Mouse (Mus musculus) macrophage (primary cell): ENCODE measurements around the gene Stk35. TPM values are rescaled to one million over a fixed set of nuclear protein-coding genes. Genes with fewer than 3 reads are reported as not detected.

Experiments
- H3K27ac ChIP-seq: fragments of 350-480 bp; formaldehyde crosslinking; 2 replicates; pipeline ENCODE4 v1.9.0; 2021
- H3K36me3 ChIP-seq: fragments of 350-480 bp; formaldehyde crosslinking; 2 replicates; pipeline ENCODE4 v1.9.0; 2021; ENCODE audit errors: inconsistent target
- H3K4me3 ChIP-seq: fragments of 350-480 bp; formaldehyde crosslinking; 2 replicates; pipeline ENCODE4 v1.9.0; 2021; ENCODE audit errors: inconsistent target
- H3K79me2 ChIP-seq: fragments of 350-480 bp; formaldehyde crosslinking; 2 replicates; pipeline ENCODE4 v1.9.0; 2021; ENCODE audit errors: inconsistent target
- WGBS: methylation state at CpG from one replicate; pipeline ENCODE4 v1.1.7; 2026; ENCODE audit warnings: inconsistent platforms; ENCODE audit not compliant: missing documents; 5-methylcytosine and 5-hydroxymethylcytosine counted together
- polyA plus RNA-seq: library from polyadenylated mRNA; stranded (reverse); fragments of 250-400 nt; gene quantifications from 3 replicates; pipeline ENCODE4 v1.2.4, GENCODE M21; 2018; ENCODE audit warnings: inconsistent platforms

The Stk35 gene
- polyA plus RNA-seq, 1 experiment from 2014 or later = 7.1 TPM

DNA sequence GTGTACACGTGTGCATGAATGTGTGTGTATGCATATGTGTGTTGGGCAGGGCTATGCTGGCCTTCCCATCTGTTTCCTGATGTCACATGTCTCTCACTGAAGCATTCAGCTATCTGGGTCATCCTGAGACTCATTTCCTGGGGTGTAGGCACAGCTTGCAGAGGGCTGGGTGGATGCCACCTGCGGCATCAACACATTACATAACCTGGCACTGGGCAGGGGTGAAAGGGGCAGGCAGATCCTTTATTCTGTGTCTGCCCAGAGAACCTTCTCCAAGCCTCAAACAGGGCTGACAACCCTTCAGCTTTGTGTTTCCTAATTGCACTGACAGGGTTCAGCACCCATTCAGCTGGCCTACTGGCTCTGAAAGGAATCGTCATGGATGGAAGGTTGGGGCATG lies 64.6 kb downstream of the Stk35 start:
- Histone ChIP-seq H3K27ac (no peak overlapping the region), H3K79me2 (no peaks in the 10 kb centered on the region), H3K36me3 (no peaks in the 10 kb centered on the region), H3K4me3 (no peak overlapping the region)
- 47% methylated on average over 3 of the region's 3 CpGs for WGBS

DNA sequence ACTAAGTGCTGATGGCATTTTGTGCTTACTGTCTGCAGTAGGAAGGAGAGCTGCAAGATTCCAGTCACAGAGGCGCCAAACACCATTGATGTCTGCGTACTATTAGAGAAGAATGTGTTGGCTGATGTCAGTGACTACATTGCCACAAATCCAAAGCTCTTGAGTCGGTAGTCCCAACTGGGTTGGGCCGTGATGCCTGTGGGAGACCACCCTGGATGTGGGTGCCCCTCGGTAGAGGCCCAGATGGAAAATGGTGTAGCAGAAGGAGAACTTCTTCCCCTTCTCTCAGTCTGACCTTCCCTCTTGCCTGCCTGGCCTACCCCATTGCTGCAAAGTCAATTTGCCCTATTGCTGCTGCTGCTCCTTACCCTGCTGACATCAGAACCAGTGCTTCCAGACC lies 68.8 kb downstream of the Stk35 start:
- no peak overlapping the region for H3K4me3 ChIP-seq
- H3K27ac ChIP-seq = no peak overlapping the region
- 94% methylated on average over 5 of the region's 5 CpGs for WGBS
- H3K79me2 ChIP-seq = no peaks in the 10 kb centered on the region
- no peaks in the 10 kb centered on the region for H3K36me3 ChIP-seq

DNA sequence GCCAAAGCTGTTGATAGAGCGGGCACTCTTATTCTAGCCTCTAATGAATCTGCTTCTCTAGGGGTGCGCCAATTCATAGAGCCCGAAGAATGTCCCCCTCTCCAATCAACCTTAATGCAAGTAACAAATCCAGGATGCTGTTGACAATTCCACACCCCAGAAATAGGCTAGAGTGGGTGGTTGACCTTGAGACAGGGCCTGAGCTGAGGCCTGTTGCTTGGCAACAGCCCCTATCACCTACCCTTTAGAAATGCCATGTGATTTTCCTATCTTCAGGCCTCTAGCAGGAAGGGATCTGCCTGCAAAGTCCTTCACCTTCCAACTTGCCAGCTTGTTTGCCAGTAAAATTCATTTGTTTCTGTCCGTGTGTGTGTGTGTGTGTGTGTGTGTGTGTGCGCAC lies 70.9 kb downstream of the Stk35 start:
- Histone ChIP-seq H3K79me2 (no peaks in the 10 kb centered on the region), H3K4me3 (no peak overlapping the region), H3K36me3 (no peaks in the 10 kb centered on the region), H3K27ac (no peak overlapping the region)
- WGBS = 97% methylated on average over 3 of the region's 5 CpGs

DNA sequence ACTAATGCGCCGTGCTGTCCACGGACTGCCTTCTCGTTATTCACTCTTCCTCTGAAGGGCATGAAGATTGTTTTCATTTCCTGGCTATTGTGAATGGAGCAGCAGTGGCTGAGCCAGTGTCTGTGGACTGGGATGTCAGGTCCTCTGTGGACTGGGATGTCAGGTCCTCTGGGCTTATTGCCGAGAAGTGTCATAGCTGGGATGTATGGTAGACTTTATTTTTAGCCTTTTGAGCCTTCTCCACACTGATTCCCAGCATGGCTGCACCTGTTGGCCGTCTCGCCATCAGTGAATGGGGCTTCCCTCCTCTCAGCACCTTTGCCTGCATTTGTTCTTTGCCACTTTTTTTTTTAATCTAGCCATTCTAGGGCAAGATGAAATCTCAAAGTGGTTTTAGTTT lies 71.8 kb downstream of the Stk35 start:
- no peaks in the 10 kb centered on the region for H3K79me2 ChIP-seq
- H3K27ac ChIP-seq = no peak overlapping the region
- WGBS = 85% methylated on average over 7 of the region's 7 CpGs
- no peak overlapping the region for H3K4me3 ChIP-seq
- H3K36me3 ChIP-seq = no peaks in the 10 kb centered on the region

DNA sequence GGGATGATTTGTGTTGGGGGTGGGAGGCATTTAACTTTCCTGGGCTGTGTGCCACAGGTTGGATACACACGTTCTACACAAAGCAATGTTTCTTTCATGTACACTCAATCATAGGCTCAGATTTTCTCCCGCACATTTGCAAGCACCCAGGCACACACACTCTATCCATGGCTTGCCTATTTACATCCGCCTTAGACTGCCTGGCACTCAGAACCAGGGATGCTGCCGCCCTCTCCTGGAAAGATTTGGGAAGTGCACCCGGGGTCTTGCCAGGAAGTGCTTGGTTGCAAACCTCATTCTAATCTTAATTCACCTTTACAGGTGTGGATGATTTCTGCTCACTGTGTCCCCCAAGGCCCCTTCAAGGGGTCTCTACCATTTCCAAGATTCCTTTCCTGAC lies 73.2 kb downstream of the Stk35 start:
- H3K4me3 ChIP-seq = no peak overlapping the region
- no peaks in the 10 kb centered on the region for H3K79me2 ChIP-seq
- H3K27ac ChIP-seq = no peak overlapping the region
- 5% methylated on average over 5 of the region's 5 CpGs for WGBS
- no peaks in the 10 kb centered on the region for H3K36me3 ChIP-seq

DNA sequence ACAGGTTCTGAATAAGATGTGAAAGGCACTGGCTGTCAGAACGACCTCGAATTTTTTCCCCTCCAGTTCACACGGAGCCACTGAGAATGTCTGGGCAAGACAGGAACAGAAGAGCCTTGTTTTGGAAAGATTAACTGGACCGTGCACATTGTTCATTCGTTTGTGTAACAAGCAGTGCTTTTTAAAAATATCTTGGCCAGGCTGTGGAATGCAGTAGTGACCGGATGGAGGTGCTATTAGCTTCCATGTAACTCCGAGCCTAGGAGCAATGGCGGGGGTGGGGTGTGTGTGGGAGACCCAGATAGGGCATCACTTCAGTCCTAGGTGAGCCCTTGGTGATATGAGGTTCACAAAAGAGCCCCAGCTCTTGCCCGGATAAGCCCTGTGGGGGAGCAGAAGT lies 73.8 kb downstream of the Stk35 start:
- Histone ChIP-seq H3K27ac (no peak overlapping the region), H3K36me3 (no peaks in the 10 kb centered on the region), H3K4me3 (no peak overlapping the region), H3K79me2 (no peaks in the 10 kb centered on the region)
- 81% methylated on average over 9 of the region's 9 CpGs for WGBS

DNA sequence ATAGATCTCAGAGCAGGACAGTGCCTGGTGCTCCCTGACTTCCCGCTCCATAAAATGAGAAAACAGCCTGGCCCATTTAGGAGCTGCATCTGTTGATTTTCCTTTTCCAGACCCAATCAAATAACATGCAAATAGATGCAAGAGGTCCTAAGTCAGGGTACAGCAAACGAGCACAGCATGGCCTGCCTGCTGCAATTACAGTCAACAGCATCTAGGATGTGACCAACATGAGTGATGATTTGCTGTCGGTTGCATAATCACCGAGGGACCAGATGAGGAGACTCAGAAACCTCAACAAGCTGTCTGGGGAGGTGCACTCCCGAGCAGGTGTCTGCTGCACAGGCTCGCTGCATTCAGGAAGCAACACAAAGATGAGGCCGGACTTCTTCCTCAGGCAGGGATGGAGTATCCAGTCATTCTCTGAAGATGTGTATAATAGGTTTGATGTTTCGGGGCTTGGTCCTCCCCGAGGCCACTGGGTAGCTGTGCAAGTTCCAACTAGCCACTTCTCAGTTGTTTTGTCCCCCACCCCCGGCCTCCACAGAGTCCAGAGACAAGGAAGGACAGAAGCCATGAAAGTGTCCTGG lies 74.3 kb downstream of the Stk35 start:
- no peak overlapping the region for H3K4me3 ChIP-seq
- no peak overlapping the region for H3K27ac ChIP-seq
- 59% methylated on average over 10 of the region's 10 CpGs for WGBS
- H3K36me3 ChIP-seq = no peaks in the 10 kb centered on the region
- H3K79me2 ChIP-seq = no peaks in the 10 kb centered on the region

DNA sequence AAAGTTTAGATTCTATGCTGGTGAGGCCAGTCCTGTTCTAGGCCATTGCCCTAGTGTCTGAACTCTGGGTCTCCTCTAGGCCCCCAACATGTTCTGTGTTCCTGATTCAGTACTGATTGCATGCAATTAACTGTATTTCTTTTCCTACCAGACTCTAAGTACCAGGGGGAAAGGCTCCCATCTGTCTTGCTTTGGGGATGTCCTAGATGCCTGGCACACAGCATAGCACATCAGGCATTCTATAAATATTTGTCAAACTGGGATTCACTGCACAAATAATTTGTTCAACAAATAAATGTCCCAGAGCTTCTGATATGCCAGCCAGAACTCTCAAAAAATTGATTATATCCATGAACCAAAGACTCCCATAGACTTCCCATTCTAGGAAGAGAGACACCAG lies 76.6 kb downstream of the Stk35 start:
- Histone ChIP-seq H3K4me3 (no peak overlapping the region), H3K36me3 (no peaks in the 10 kb centered on the region), H3K79me2 (no peaks in the 10 kb centered on the region), H3K27ac (no peak overlapping the region)

DNA sequence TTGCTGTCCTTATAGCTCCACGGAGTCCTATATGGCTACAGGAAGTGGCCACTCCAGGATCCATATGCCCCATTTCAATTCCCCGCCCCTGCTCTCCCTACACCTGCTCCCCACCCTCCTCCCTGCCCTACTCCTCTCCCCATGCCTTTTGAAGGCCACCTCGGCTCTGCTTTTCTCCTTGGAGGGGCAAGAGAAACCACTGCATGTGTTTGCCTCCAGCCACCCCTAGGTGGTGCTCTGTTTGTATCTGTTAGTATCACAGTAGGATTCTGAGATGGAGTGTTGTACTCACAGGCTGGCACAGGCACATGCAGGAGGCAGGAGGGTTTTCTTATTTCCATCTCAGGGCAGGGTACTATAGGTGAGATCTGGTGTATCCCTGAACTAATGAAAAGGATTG lies 79.5 kb downstream of the Stk35 start:
- Histone ChIP-seq H3K36me3 (no peaks in the 10 kb centered on the region), H3K27ac (no peak overlapping the region), H3K4me3 (no peak overlapping the region), H3K79me2 (no peaks in the 10 kb centered on the region)
- 38% methylated on average over 3 of the region's 3 CpGs for WGBS

DNA sequence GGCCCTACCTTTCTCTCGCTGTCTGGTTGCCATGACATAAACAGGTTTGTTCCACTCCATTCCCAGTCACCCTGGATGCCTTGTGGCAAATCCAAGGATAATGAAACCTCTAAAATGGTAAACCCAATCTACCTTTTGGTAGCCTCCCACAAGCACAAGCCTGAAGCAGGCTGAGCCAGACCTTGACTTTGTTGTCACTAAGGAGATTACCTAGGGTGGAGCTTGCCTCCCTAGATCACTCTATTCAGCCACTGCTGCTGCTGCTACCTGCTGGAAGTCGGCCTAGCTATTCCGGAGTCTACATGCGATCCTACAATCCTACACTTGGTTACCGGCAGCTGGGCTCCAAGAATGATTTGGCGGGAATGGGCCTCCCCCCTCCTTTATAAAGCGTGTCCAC lies 79.9 kb downstream of the Stk35 start:
- H3K79me2 ChIP-seq = no peaks in the 10 kb centered on the region
- no peak overlapping the region for H3K27ac ChIP-seq
- 90% methylated on average over 7 of the region's 7 CpGs for WGBS
- H3K36me3 ChIP-seq = no peaks in the 10 kb centered on the region
- H3K4me3 ChIP-seq = no peak overlapping the region

DNA sequence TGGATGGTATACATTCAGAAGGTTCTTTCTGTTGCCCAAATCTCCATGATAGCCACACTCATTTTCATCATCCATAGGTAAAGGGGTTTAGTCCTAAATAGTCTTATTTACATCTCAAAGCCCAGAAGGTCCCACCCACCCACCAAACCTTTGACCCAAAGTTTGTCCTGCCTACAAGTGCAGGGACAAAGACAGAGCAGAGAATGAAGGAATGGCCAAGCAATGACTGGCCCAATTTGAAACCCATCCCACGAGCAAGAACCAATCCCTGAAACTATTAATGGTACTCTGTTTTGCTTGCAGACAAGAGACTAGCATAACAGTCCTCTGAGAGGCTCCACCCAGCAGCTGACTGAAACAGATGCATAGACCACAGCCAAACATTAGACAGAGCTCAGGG lies 81.6 kb downstream of the Stk35 start:
- Histone ChIP-seq H3K4me3 (no peak overlapping the region), H3K27ac (no peak overlapping the region), H3K36me3 (no peaks in the 10 kb centered on the region), H3K79me2 (no peaks in the 10 kb centered on the region)
- WGBS = 77% methylated on average over 1 of the region's 1 CpGs

Other genes starting within 250 kb of the Stk35 start
- 1,368 to 2,259 TPM (median 1,677 TPM) in 3 replicates for gene Sirpa, start 207.7 kb upstream of the Stk35 start, polyA plus RNA-seq
- gene Pdyn, start 100.7 kb upstream of the Stk35 start, polyA plus RNA-seq = not detected in 3 replicates
- not detected in 3 replicates for gene Tgm3, start 211.8 kb downstream of the Stk35 start, polyA plus RNA-seq